ENCODE assay signal across 9 mouse cellular contexts in the genomic region with DNA sequence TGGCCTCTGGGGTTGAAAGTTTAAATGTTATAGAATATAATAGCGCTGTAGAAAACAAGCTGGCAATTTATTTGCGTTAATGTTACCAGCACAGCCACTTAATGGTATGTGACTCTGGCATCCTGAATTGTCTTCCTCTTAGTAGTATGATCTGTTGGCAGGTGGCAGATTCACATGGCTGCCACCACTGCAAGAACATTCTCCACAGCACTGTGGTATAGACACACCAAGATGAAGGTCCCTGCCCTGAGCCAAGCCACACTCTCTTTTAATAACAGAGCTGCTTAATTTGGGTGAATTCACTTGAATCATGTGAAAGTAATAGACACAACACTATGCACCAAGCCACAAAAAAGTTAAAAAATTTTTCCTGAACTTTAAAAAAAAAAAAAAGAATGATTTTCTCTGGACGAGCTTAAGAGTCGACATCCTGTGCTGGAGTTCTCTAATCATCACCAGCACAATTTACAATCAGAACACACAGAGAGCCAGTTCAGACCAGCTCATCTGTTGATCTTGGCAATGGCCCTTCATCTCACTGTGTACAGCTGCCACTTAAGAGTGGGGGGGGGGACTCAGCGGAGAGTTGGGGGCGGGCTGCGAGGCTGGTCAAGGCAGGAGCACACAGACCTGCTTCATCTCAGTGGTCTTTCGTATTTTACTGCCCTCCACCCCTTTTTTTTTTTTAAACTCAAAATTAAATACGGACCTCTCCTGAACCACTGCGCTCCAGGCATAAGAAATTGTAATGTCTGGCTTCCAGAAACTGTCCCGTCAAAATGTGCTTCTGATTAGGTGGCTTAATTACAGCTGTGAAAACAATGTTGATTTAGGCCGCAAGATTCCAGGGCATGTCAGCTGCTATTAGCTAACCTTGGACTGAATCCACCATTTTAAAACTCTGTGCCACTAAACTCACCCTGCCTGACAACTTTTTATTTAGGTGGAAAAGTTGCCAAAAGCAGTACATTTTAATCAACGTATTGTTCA.
A peak's percentile ranks its signal among the peaks of the same experiment; 100 is the strongest.
DNase-seq lines count a peak whose midpoint lies in the region; ATAC-seq and TF ChIP-seq lines count a peak whose summit lies in the region.
"Had no signal": no experiment of that assay in that cellular context is flagged by ENCODE, and none has a peak within 500 bp of the region (broad histone marks: within the 10 kb centered on the region; RNA-seq: fewer than 3 reads in every experiment).

No protein-coding gene starts in this region.

- no peak overlapping the region for H3K4me2 ChIP-seq in neural tube, embryonic 15.5 days

- peak; percentile 16 for DNase-seq in neural tube, embryonic 10.5 days (ENCODE audit: extremely low spot score, low spot score)
- peak; percentile 39 to 63 for DNase-seq in heart, adult 18-20 months
- DNase-seq in kidney, adult 2 months = peak; percentile 44
- peak; percentile 41 for DNase-seq in retina, postnatal 1 day
- no peak for DNase-seq in cerebellum, adult 18-20 months
- DNase-seq in ovary, adult 18-20 months (ENCODE audit: low spot score) = no peak
- DNase-seq in thymus, adult 2 months = no peak

- no peak overlapping the region for H3K4me3 ChIP-seq in neural tube, embryonic 15.5 days (replicated peaks)
- no peak overlapping the region for H3K4me3 ChIP-seq in kidney, adult 2 months (ENCODE audit: insufficient read depth, low read depth, low read length)
- H3K4me3 ChIP-seq in thymus, adult 2 months (ENCODE audit: control insufficient read depth, insufficient read depth, low read length) = no peak overlapping the region

- no peak overlapping the region for H3K9ac ChIP-seq in neural tube, embryonic 15.5 days (replicated peaks)
- H3K9ac ChIP-seq: liver, embryonic 14.5 days had no signal

- no peaks in the 10 kb centered on the region for H3K27me3 ChIP-seq in neural tube, embryonic 15.5 days (replicated peaks)
- no peaks in the 10 kb centered on the region for H3K27me3 ChIP-seq in kidney, adult 2 months (replicated peaks; ENCODE audit: control insufficient read depth, insufficient read depth, low read length)
- no peaks in the 10 kb centered on the region for H3K27me3 ChIP-seq in thymus, adult 2 months (ENCODE audit: control insufficient read depth, insufficient read depth, low read length)

- WGBS in neural tube, embryonic 15.5 days = 71% methylated on average over 13 of the region's 13 CpGs
- 41% methylated on average over 13 of the region's 13 CpGs for WGBS in kidney, adult 2 months
- WGBS in thymus, adult 2 months = 92% methylated on average over 13 of the region's 13 CpGs

- no peak for ATAC-seq in neural tube, embryonic 15.5 days (ENCODE audit: low FRiP score)

- H3K36me3 ChIP-seq in neural tube, embryonic 15.5 days = no peaks in the 10 kb centered on the region
- H3K36me3 ChIP-seq in kidney, adult 2 months (ENCODE audit: control insufficient read depth, insufficient read depth, low read length) = no peaks in the 10 kb centered on the region
- no peaks in the 10 kb centered on the region for H3K36me3 ChIP-seq in thymus, adult 2 months (ENCODE audit: control insufficient read depth, insufficient read depth, low read length)

- TF ChIP-seq CTCF in kidney, adult 2 months (conservative IDR thresholded peaks at IDR 0.05; ENCODE audit: insufficient read depth, insufficient read length, low read depth, low read length) = no peak
- no peak for TF ChIP-seq CTCF in thymus, adult 2 months (IDR thresholded peaks at IDR 0.05; ENCODE audit: borderline replicate concordance, control insufficient read depth, extremely low read depth, insufficient read depth, low read length, poor library complexity)

- no peaks in the 10 kb centered on the region for H3K4me1 ChIP-seq in neural tube, embryonic 15.5 days
- H3K4me1 ChIP-seq in kidney, adult 2 months (ENCODE audit: control insufficient read depth, insufficient read depth, low read length) = no peaks in the 10 kb centered on the region
- no peaks in the 10 kb centered on the region for H3K4me1 ChIP-seq in thymus, adult 2 months (replicated peaks; ENCODE audit: control insufficient read depth, insufficient read depth, low read length)

- TF ChIP-seq POLR2A in kidney, adult 2 months (IDR thresholded peaks at IDR 0.05; ENCODE audit: low read depth, low read length) = no peak
- TF ChIP-seq POLR2A in thymus, adult 2 months (IDR thresholded peaks at IDR 0.05; ENCODE audit: control insufficient read depth, extremely low read depth, insufficient read depth, low read length, poor library complexity) = no peak

- no peak overlapping the region for H3K27ac ChIP-seq in neural tube, embryonic 15.5 days (replicated peaks)
- H3K27ac ChIP-seq in kidney, adult 2 months (ENCODE audit: insufficient read depth, low read depth, low read length) = no peak overlapping the region
- H3K27ac ChIP-seq in thymus, adult 2 months (ENCODE audit: control insufficient read depth, insufficient read depth, low read length) = no peak overlapping the region
- H3K27ac ChIP-seq: liver, embryonic 14.5 days had no signal

- H3K9me3 ChIP-seq in neural tube, embryonic 15.5 days (replicated peaks) = no peaks in the 10 kb centered on the region

Comparison
In these comparisons a context has a peak if more than half of its experiments do, and no peak if none do; other contexts are left out.
1. DNase-seq: peak in neural tube, embryonic 10.5 days (single experiment), heart, adult 18-20 months (2 of 2), kidney, adult 2 months (single experiment) and retina, postnatal 1 day (single experiment); none in cerebellum, adult 18-20 months (0 of 2), ovary, adult 18-20 months (single experiment) and thymus, adult 2 months (single experiment).